Mouse (Mus musculus) C2C12 (cell line): ENCODE measurements around the gene Myo3b. TPM values are rescaled to one million over a fixed set of nuclear protein-coding genes. Genes with fewer than 3 reads are reported as not detected.

ENCODE experiments used
- H3K27me3 ChIP-seq: one replicate; pipeline ENCODE4 v1.6.1; 2011; ENCODE audit not compliant: control insufficient read depth, insufficient read depth, insufficient read length
- H3K36me3 ChIP-seq: one replicate; pipeline ENCODE4 v1.6.1; 2011; ENCODE audit not compliant: control insufficient read depth, insufficient read depth
- H3K4me3 ChIP-seq: one replicate; pipeline ENCODE4 v1.5.1; 2011; ENCODE audit warnings: mild to moderate bottlenecking, control low read depth; ENCODE audit not compliant: poor library complexity, insufficient read depth, severe bottlenecking
- H3K79me2 ChIP-seq: one replicate; pipeline ENCODE4 v1.6.1; 2011; ENCODE audit not compliant: control insufficient read depth, insufficient read depth
- H3K79me3 ChIP-seq: one replicate; pipeline ENCODE4 v1.6.1; 2011; ENCODE audit warnings: low read depth, control low read depth
- H3ac ChIP-seq: one replicate; pipeline ENCODE3; 2011; ENCODE audit warnings: low read depth; ENCODE audit not compliant: control insufficient read depth, insufficient read length
- CEBPB ChIP-seq: IDR thresholded peaks from one replicate; pipeline ENCODE4 v1.6.1; 2011; ENCODE audit warnings: low read depth, mild to moderate bottlenecking, control low read depth, moderate library complexity
- CTCF ChIP-seq: IDR thresholded peaks from one replicate; pipeline ENCODE4 v1.5.1; 2011; ENCODE audit not compliant: control insufficient read depth, insufficient read depth, insufficient read length
- FOSL1 ChIP-seq: IDR thresholded peaks from one replicate; pipeline ENCODE4 v1.8.0; 2011; ENCODE audit warnings: mild to moderate bottlenecking, low read length; ENCODE audit not compliant: poor library complexity, insufficient read depth, severe bottlenecking
- MAX ChIP-seq: IDR thresholded peaks from one replicate; pipeline ENCODE4 v1.6.1; 2011; ENCODE audit warnings: mild to moderate bottlenecking, control low read depth
- MYOD1 ChIP-seq: IDR thresholded peaks from one replicate; pipeline ENCODE4 v1.6.1; 2011; ENCODE audit warnings: low read depth; ENCODE audit not compliant: control insufficient read depth, insufficient read length
- MYOG ChIP-seq: IDR thresholded peaks from one replicate; pipeline ENCODE4 v1.6.1; 2011; ENCODE audit not compliant: control insufficient read depth, insufficient read length; ENCODE audit errors: extremely low read depth
- USF1 ChIP-seq: IDR thresholded peaks from one replicate; pipeline ENCODE4 v1.6.1; 2011; ENCODE audit warnings: low read depth, mild to moderate bottlenecking, control low read depth, moderate library complexity
- polyA plus RNA-seq: library from polyadenylated mRNA; unstranded; fragments of >200 nt; fragmentation: generic; extraction: Trizol; gene quantifications from one replicate; pipeline ENCODE4 v1.2.1, GENCODE M21; 2012; ENCODE audit warnings: missing spikeins

Gene Myo3b
- polyA plus RNA-seq, 1 experiment: 0.11 TPM

DNA sequence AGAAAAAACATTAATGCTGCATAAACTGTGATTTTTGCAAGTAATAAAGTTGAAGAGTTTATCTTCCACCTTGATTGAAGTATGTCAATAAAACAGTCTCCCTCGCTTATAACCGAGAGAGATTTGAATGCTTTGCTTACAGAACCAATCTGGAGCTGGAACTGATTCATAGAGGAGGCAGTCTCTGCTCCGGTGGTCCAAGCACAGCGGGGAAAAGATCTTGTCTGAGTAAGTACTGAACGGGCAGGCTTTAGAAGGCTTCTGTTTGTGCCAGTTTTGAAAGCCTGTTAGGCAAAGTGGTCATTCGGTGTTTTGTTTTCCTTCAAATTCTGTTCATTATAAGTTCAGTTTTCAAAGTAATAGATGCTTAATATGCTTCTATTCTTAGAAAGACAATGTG, 38.6 kb upstream of the Myo3b start:
- no peaks in the 10 kb centered on the region for H3K79me3 ChIP-seq
- H3K27me3 ChIP-seq: no peaks in the 10 kb centered on the region
- no peak overlapping the region for H3ac ChIP-seq
- no peak overlapping the region for H3K4me3 ChIP-seq
- peaks cover 30% of the 10 kb centered on the region for H3K36me3 ChIP-seq
- TF ChIP-seq CTCF (no peak), CEBPB (no peak), MAX (no peak), FOSL1 (no peak), MYOD1 (no peak), MYOG (no peak), USF1 (no peak)
- H3K79me2 ChIP-seq: no peaks in the 10 kb centered on the region

DNA sequence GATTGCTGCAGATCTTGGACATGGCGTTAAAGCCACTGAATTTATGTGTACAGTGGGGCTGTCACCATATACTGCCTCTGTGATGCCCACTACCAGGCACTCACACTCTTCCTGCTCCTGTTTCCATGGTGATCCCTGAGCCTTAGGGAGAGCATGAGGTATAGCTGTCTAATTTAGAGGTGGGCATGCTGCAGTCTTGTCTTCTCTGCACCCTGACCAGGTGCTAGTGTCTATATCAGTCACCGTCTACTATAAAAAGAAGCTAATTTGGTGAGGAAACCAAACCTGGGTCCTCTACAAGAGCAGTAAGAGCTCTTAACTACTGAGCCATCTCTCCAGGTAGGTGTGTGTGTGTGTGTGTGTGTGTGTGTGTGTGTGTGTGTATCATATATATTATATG, 32.4 kb upstream of the Myo3b start:
- peaks cover 19% of the 10 kb centered on the region for H3K36me3 ChIP-seq

DNA sequence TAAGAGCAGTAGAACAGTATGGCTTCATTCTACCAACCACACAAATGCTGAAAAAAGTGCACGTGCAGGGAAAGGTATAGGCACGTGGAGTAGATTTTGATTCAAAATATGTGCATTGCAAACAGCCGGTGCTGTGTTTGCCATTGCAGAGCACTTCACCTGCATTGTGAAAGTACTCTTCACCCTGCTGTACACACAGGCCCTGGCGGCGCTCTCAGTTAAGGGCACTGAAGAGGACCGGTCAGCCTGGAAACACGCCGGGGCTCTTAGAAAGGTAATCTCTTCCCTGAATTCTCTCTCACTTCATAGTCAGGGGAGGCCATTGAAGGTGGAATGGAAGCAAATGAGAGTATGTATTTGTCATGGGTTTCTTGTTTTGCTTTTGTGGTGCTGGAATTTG, 26.0 kb upstream of the Myo3b start:
- peaks cover 67% of the 10 kb centered on the region for H3K36me3 ChIP-seq
- no peaks in the 10 kb centered on the region for H3K27me3 ChIP-seq
- H3ac ChIP-seq: no peak overlapping the region
- no peaks in the 10 kb centered on the region for H3K79me2 ChIP-seq
- TF ChIP-seq MAX: no peak
- no peak for TF ChIP-seq CTCF
- no peak for TF ChIP-seq USF1
- no peak for TF ChIP-seq MYOG
- no peak for TF ChIP-seq MYOD1
- no peak for TF ChIP-seq CEBPB
- TF ChIP-seq FOSL1: no peak
- H3K4me3 ChIP-seq: no peak overlapping the region
- no peaks in the 10 kb centered on the region for H3K79me3 ChIP-seq

More for the DNA sequence above, 32.4 kb upstream of the Myo3b start:
- Histone ChIP-seq H3K79me3 (no peaks in the 10 kb centered on the region), H3K79me2 (no peaks in the 10 kb centered on the region), H3ac (no peak overlapping the region), H3K4me3 (no peak overlapping the region), H3K27me3 (no peaks in the 10 kb centered on the region)
- no peak for TF ChIP-seq CTCF
- TF ChIP-seq USF1: no peak
- no peak for TF ChIP-seq FOSL1
- TF ChIP-seq MAX: no peak
- TF ChIP-seq MYOG: no peak
- TF ChIP-seq CEBPB: no peak
- no peak for TF ChIP-seq MYOD1

DNA sequence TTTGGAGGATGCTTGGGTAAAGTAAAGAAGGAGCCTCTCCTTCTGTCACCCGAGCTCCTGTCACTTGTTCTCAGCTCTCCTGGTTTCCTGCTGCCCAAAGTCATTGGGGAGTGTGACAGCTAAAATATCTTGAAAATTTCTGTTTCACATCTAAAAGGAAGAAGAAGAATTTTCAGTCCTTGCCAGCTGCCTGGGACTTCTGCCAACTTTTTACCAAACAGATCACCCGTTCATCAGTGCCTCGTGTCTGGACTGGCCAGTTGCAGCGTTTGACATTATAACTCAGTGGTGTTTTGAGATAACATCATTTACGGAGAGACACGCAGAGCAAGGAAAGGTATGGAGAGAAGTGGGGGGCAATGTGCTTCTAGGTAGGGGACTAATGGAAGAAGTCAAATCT, 20.7 kb upstream of the Myo3b start:
- Histone ChIP-seq H3K36me3 (peaks cover 75% of the 10 kb centered on the region), H3K79me2 (no peaks in the 10 kb centered on the region), H3K79me3 (no peaks in the 10 kb centered on the region), H3K4me3 (no peak overlapping the region), H3ac (no peak overlapping the region), H3K27me3 (no peaks in the 10 kb centered on the region)
- TF ChIP-seq MYOD1 (no peak), MYOG (no peak), FOSL1 (no peak), MAX (no peak), CEBPB (no peak), USF1 (no peak), CTCF (no peak)

DNA sequence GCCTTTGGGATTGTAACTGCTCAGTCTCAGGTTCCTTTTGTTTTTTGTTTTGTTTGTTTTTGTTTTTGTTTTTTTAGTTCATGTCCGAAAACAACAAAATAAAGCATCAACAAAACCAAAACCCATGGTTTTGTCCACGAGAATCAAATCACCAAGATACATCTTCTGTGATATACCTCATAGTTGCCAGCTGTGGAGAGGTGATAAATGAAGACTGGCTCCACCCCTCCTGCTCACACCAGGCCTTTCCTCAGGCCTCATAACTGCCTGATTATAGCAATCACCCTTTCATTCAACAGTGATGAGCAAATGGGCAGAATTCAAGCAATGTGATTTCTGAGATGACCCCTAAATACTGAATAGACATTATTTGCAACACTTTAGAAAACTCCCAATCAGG, 14.5 kb upstream of the Myo3b start:
- TF ChIP-seq MAX (no peak), USF1 (no peak), MYOD1 (no peak), FOSL1 (no peak), CEBPB (no peak)
- Histone ChIP-seq H3K79me2 (no peaks in the 10 kb centered on the region), H3K27me3 (no peaks in the 10 kb centered on the region), H3K4me3 (no peak overlapping the region), H3K36me3 (peaks cover 38% of the 10 kb centered on the region), H3ac (no peak overlapping the region), H3K79me3 (no peaks in the 10 kb centered on the region)

DNA sequence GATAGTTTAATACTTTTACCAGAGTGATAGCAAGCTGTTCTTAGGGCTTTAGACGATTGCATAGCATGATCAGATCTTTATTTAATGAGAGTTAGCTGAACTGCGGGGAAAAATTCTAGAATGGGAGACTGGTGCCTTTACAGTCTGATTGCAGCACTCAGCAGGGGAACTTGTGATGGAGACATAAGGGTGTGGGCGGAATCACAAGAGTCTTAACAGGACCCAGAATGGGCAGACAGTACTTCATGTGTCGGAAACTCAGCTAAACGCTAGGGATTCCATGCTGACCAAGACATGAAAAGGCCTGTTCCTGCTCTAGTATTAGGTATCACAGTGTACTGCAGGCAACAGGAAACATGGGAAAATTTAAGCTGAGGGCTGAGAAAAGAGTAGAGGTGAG, 13.2 kb upstream of the Myo3b start:
- peaks cover 34% of the 10 kb centered on the region for H3K36me3 ChIP-seq
- no peaks in the 10 kb centered on the region for H3K79me3 ChIP-seq
- TF ChIP-seq MYOD1 (no peak), MYOG (no peak), MAX (no peak), USF1 (no peak), CEBPB (no peak), FOSL1 (no peak), CTCF (no peak)
- no peak overlapping the region for H3ac ChIP-seq
- no peaks in the 10 kb centered on the region for H3K27me3 ChIP-seq
- H3K79me2 ChIP-seq: no peaks in the 10 kb centered on the region
- no peak overlapping the region for H3K4me3 ChIP-seq
